Mouse (Mus musculus) stomach, embryonic 16.5 days (tissue): ENCODE measurements around the gene Shox2. TPM values are rescaled to one million over a fixed set of nuclear protein-coding genes. Genes with fewer than 3 reads are reported as not detected.

Experiments used
- ATAC-seq: fragments of 200-750 bp; cut with Nextera tagmentation; 2 replicates; pipeline ENCODE4 v1.8.0; 2017; ENCODE audit warnings: moderate number of reproducible peaks, moderate TSS enrichment; ENCODE audit not compliant: insufficient read depth, low FRiP score
- H3K27ac ChIP-seq: fragments of 300-500 bp; sonication (generic); 2 replicates; pipeline ENCODE4 v1.5.1; 2014; ENCODE audit warnings: low read length
- H3K27me3 ChIP-seq: fragments of 300-500 bp; sonication (generic); 2 replicates; pipeline ENCODE4 v1.6.1; 2014; ENCODE audit warnings: low read length, control low read depth, mixed read lengths; ENCODE audit not compliant: control insufficient read depth, insufficient read depth
- H3K36me3 ChIP-seq: fragments of 300-500 bp; sonication (generic); 2 replicates; pipeline ENCODE4 v1.6.1; 2014; ENCODE audit warnings: low read length; ENCODE audit not compliant: control insufficient read depth, insufficient read depth
- H3K4me1 ChIP-seq: fragments of 300-500 bp; sonication (generic); 2 replicates; pipeline ENCODE4 v1.6.1; 2014; ENCODE audit warnings: low read length, control low read depth, mixed read lengths; ENCODE audit not compliant: control insufficient read depth, insufficient read depth
- H3K4me2 ChIP-seq: fragments of 300-500 bp; sonication (generic); 2 replicates; pipeline ENCODE4 v1.6.1; 2014; ENCODE audit warnings: low read depth, low read length, mixed read lengths
- H3K4me3 ChIP-seq: fragments of 300-500 bp; sonication (generic); replicated peaks from 2 replicates; pipeline ENCODE4 v1.5.1; 2014; ENCODE audit warnings: mild to moderate bottlenecking, low read length
- H3K9ac ChIP-seq: fragments of 300-500 bp; sonication (generic); 2 replicates; pipeline ENCODE4 v1.6.1; 2014; ENCODE audit warnings: low read length
- H3K9me3 ChIP-seq: fragments of 300-500 bp; sonication (generic); replicated peaks from 2 replicates; pipeline ENCODE4 v1.6.1; 2016; ENCODE audit warnings: low read length, control low read depth; ENCODE audit not compliant: control insufficient read depth
- WGBS: fragments of 180-500 bp; shearing (Covaris S2); extraction: QIAGEN DNeasy Blood & Tissue Kit; methylation state at CpG from one replicate; pipeline ENCODE4 v1.1.7; 2014; 5-methylcytosine and 5-hydroxymethylcytosine counted together
- polyA plus RNA-seq: library from polyadenylated mRNA; unstranded; fragments of >200 nt; fragmentation: Nextera tagmentation; extraction: Ambion mirVana; gene quantifications from 2 replicates; pipeline ENCODE4 v1.2.1, GENCODE M21; 2015

Shox2 gene
- polyA plus RNA-seq, 1 experiment from 2014 or later, result 1.2 TPM

- ATAC-seq, result no peak
- Histone ChIP-seq H3K27ac (no peak overlapping the region), H3K36me3 (no peaks in the 10 kb centered on the region), H3K4me3 (no peak overlapping the region), H3K4me1 (peaks cover 6% of the 10 kb centered on the region), H3K27me3 (peaks cover 53% of the 10 kb centered on the region), H3K4me2 (no peak overlapping the region), H3K9ac (no peak overlapping the region), H3K9me3 (no peaks in the 10 kb centered on the region)
- 7% methylated on average over 10 of the region's 10 CpGs for WGBS
These were observed 11.3 kb downstream of the Shox2 start for GRCm38 (mm10) chr3:66970261-66970660.

- ATAC-seq, result no peak
- Histone ChIP-seq H3K27ac (no peak overlapping the region), H3K36me3 (no peaks in the 10 kb centered on the region), H3K27me3 (peaks cover 33% of the 10 kb centered on the region), H3K9ac (no peak overlapping the region), H3K4me1 (no peaks in the 10 kb centered on the region), H3K4me3 (no peak overlapping the region), H3K9me3 (no peaks in the 10 kb centered on the region), H3K4me2 (no peak overlapping the region)
- WGBS, result 70% methylated on average over 4 of the region's 4 CpGs
These were observed 14.1 kb downstream of the Shox2 start for GRCm38 (mm10) chr3:66967508-66967907.

GRCm38 (mm10) chr3:66964884-66965283 lies 16.7 kb downstream of the Shox2 start:
- H3K4me2 ChIP-seq, result no peak overlapping the region

GRCm38 (mm10) chr3:66959972-66960371 lies 21.6 kb downstream of the Shox2 start:
- no peak overlapping the region for H3K27ac ChIP-seq
- WGBS, result 51% methylated on average over 5 of the region's 5 CpGs
- no peak overlapping the region for H3K4me2 ChIP-seq
- no peaks in the 10 kb centered on the region for H3K9me3 ChIP-seq
- H3K4me3 ChIP-seq, result no peak overlapping the region
- no peak overlapping the region for H3K9ac ChIP-seq
- no peaks in the 10 kb centered on the region for H3K4me1 ChIP-seq
- no peak for ATAC-seq
- H3K27me3 ChIP-seq, result no peaks in the 10 kb centered on the region
- no peaks in the 10 kb centered on the region for H3K36me3 ChIP-seq

More at GRCm38 (mm10) chr3:66964884-66965283, 16.7 kb downstream of the Shox2 start:
- H3K4me3 ChIP-seq, result no peak overlapping the region
- H3K9ac ChIP-seq, result no peak overlapping the region
- H3K9me3 ChIP-seq, result no peaks in the 10 kb centered on the region
- no peaks in the 10 kb centered on the region for H3K4me1 ChIP-seq
- H3K36me3 ChIP-seq, result no peaks in the 10 kb centered on the region
- 43% methylated on average over 3 of the region's 3 CpGs for WGBS
- ATAC-seq, result no peak
- H3K27me3 ChIP-seq, result peaks cover 12% of the 10 kb centered on the region
- no peak overlapping the region for H3K27ac ChIP-seq

- Histone ChIP-seq H3K9ac (no peak overlapping the region), H3K36me3 (no peaks in the 10 kb centered on the region), H3K4me3 (no peak overlapping the region), H3K4me2 (no peak overlapping the region), H3K27ac (no peak overlapping the region), H3K27me3 (no peaks in the 10 kb centered on the region), H3K9me3 (no peaks in the 10 kb centered on the region), H3K4me1 (no peaks in the 10 kb centered on the region)
- no peak for ATAC-seq
- 47% methylated on average over 2 of the region's 2 CpGs for WGBS
These were observed 26.4 kb downstream of the Shox2 start for GRCm38 (mm10) chr3:66955126-66955525.

- Histone ChIP-seq H3K4me3 (no peak overlapping the region), H3K9ac (no peak overlapping the region), H3K36me3 (no peaks in the 10 kb centered on the region), H3K9me3 (no peaks in the 10 kb centered on the region), H3K27me3 (no peaks in the 10 kb centered on the region), H3K4me1 (no peaks in the 10 kb centered on the region), H3K4me2 (no peak overlapping the region), H3K27ac (no peak overlapping the region)
- ATAC-seq, result no peak
- 54% methylated on average over 10 of the region's 10 CpGs for WGBS
These were observed 41.9 kb downstream of the Shox2 start for GRCm38 (mm10) chr3:66939675-66940074.

GRCm38 (mm10) chr3:66922436-66922835 lies 59.1 kb downstream of the Shox2 start:
- WGBS, result 55% methylated on average over 3 of the region's 3 CpGs
- Histone ChIP-seq H3K4me3 (no peak overlapping the region), H3K9ac (no peak overlapping the region), H3K9me3 (no peaks in the 10 kb centered on the region), H3K27ac (no peak overlapping the region), H3K27me3 (no peaks in the 10 kb centered on the region), H3K4me2 (no peak overlapping the region), H3K36me3 (no peaks in the 10 kb centered on the region), H3K4me1 (no peaks in the 10 kb centered on the region)
- no peak for ATAC-seq

Other genes starting within 250 kb of the Shox2 start
- 21.3 and 25.7 TPM in 2 replicates for gene Rsrc1, start 381 bp downstream of the Shox2 start, polyA plus RNA-seq